Mouse (Mus musculus) kidney, adult 2 months (tissue): Measurements from ENCODE around the gene Ucn2.

ENCODE experiments used
- CTCF ChIP-seq: fragments of 200-500 bp; conservative IDR thresholded peaks from 2 replicates; pipeline ENCODE4 v1.5.1; 2011; ENCODE audit warnings: low read depth, mild to moderate bottlenecking, control low read depth, low read length, moderate library complexity, mixed read lengths; ENCODE audit not compliant: insufficient read depth, insufficient read length
- POLR2A ChIP-seq: fragments of 200-500 bp; IDR thresholded peaks from one replicate; pipeline ENCODE4 v1.6.1; 2011; ENCODE audit warnings: low read depth, low read length, control low read depth

GRCm38 (mm10) chr9:108996411-108996810 lies 10.6 kb downstream of the Ucn2 start:
- no peak for TF ChIP-seq POLR2A
- no peak for TF ChIP-seq CTCF
